Mouse (Mus musculus): ENCODE data around the gene Ldhb.

- TF ChIP-seq CTCF (IDR thresholded peaks at IDR 0.05; ENCODE audit: control insufficient read depth, insufficient read depth, insufficient replicate concordance, low read depth, low read length), result no peak
- no peak for TF ChIP-seq POLR2A (IDR thresholded peaks at IDR 0.05; ENCODE audit: control insufficient read depth, low read depth, low read length)
Observed at GRCm38 (mm10) chr6:142459017-142459678, 48.6 kb downstream of the Ldhb start.

All from testis, adult 2 months (tissue).